Mouse (Mus musculus): Measurements from ENCODE around the gene Cxcl15.

GRCm38 (mm10) chr5:90778856-90779255 lies 15.5 kb upstream of the Cxcl15 start:
- TF ChIP-seq POLR2A (IDR thresholded peaks at IDR 0.05; ENCODE audit: low read depth, low read length) = no peak
- TF ChIP-seq CTCF (conservative IDR thresholded peaks at IDR 0.05; ENCODE audit: insufficient read depth, insufficient read length, low read depth, low read length) = no peak
